Mouse (Mus musculus) cerebellum, adult 8-10 months (tissue): Measurements from ENCODE around the gene Fer.
"Not testable (repeated sequence)": the region's sequence is repeated elsewhere in the genome, so short reads cannot be mapped to it uniquely, and the experiment has no call there.

ENCODE experiments used
- DNase-seq: peaks from one replicate; pipeline ENCODE4 v3.0.0; 2022

Gene Fer

GRCm38 (mm10) chr17:63863012-63863630 is at the start of gene Fer:
Fer (plus strand) TSS chr17:63863062.
- no peak for DNase-seq

- no peak for DNase-seq
Measured at GRCm38 (mm10) chr17:63813552-63813951, 49.3 kb upstream of the Fer start.

- DNase-seq, result no peak
Measured at GRCm38 (mm10) chr17:63818444-63819027, 44.3 kb upstream of the Fer start.

- no peak for DNase-seq
Measured at GRCm38 (mm10) chr17:63824141-63824540, 38.7 kb upstream of the Fer start.

- no peak for DNase-seq
Measured at GRCm38 (mm10) chr17:63826196-63826595, 36.7 kb upstream of the Fer start.

- DNase-seq, result no peak
Measured at GRCm38 (mm10) chr17:63826767-63827166, 36.1 kb upstream of the Fer start.

GRCm38 (mm10) chr17:63828561-63829332 is 34.1 kb upstream of the Fer start:
- DNase-seq, result no peak

GRCm38 (mm10) chr17:63831550-63831949 is 31.3 kb upstream of the Fer start:
- no peak for DNase-seq

- DNase-seq, result no peak
Measured at GRCm38 (mm10) chr17:63836223-63836622, 26.6 kb upstream of the Fer start.

GRCm38 (mm10) chr17:63836641-63837040 is 26.2 kb upstream of the Fer start:
- DNase-seq, result no peak

GRCm38 (mm10) chr17:63838144-63838543 is 24.7 kb upstream of the Fer start:
- no peak for DNase-seq

GRCm38 (mm10) chr17:63839636-63840269 is 23.1 kb upstream of the Fer start:
- no peak for DNase-seq

GRCm38 (mm10) chr17:63842226-63842625 is 20.6 kb upstream of the Fer start:
- no peak for DNase-seq

GRCm38 (mm10) chr17:63844936-63845335 is 17.9 kb upstream of the Fer start:
- DNase-seq, result no peak

GRCm38 (mm10) chr17:63845766-63846165 is 17.1 kb upstream of the Fer start:
- DNase-seq, result not testable (repeated sequence)

- no peak for DNase-seq
Measured at GRCm38 (mm10) chr17:63849151-63849550, 13.7 kb upstream of the Fer start.

- DNase-seq, result peak; percentile 79
Measured at GRCm38 (mm10) chr17:63849566-63849965, 13.3 kb upstream of the Fer start.

- no peak for DNase-seq
Measured at GRCm38 (mm10) chr17:63850016-63850415, 12.8 kb upstream of the Fer start.

- DNase-seq, result no peak
Measured at GRCm38 (mm10) chr17:63857023-63857544, 5.8 kb upstream of the Fer start.

- no peak for DNase-seq
Measured at GRCm38 (mm10) chr17:63860988-63861387, 1.9 kb upstream of the Fer start.

- no peak for DNase-seq
Measured at GRCm38 (mm10) chr17:63862399-63862798, 463 bp upstream of the Fer start.

GRCm38 (mm10) chr17:63863647-63864149 is 836 bp downstream of the Fer start, which contains the start of gene A930002H24Rik:
A930002H24Rik (minus strand) TSS chr17:63863791.
- peak; percentile 99 for DNase-seq

- no peak for DNase-seq
Measured at GRCm38 (mm10) chr17:63864171-63864571, 1.3 kb downstream of the Fer start.
